Comparison of ENCODE assay signal across 26 mouse cellular contexts in genomic region chr7:28656430-28656829, GRCm38 (mm10). TPM values are rescaled to one million over a fixed set of nuclear protein-coding genes. Genes with fewer than 3 reads are reported as not detected.
"Had no signal": no experiment of that assay in that cellular context is flagged by ENCODE, and none has a peak within 500 bp of the region (broad histone marks: within the 10 kb centered on the region; RNA-seq: fewer than 3 reads in every experiment).

No protein-coding gene starts in this region.

- DNase-seq: lung, adult 18-20 months; lung, embryonic 14.5 days; lung, postnatal 14 days; lung, postnatal 36 days; retina, postnatal 1 day; right cerebral cortex, adult 18-20 months; right cerebral cortex, postnatal 25 days; right cerebral cortex, postnatal 4 days; spleen, adult 18-20 months; thymus, adult 18-20 months; thymus, postnatal 14 days; thymus, postnatal 36 days had no signal

- H3K9me3 ChIP-seq: midbrain, embryonic 13.5 days; midbrain, embryonic 15.5 days; neural tube, embryonic 13.5 days; neural tube, embryonic 15.5 days had no signal

- H3K27ac ChIP-seq: macrophage; midbrain, embryonic 13.5 days; midbrain, embryonic 15.5 days; neural tube, embryonic 13.5 days; neural tube, embryonic 15.5 days had no signal

- H3K36me3 ChIP-seq: midbrain, embryonic 13.5 days; midbrain, embryonic 15.5 days; neural tube, embryonic 13.5 days; neural tube, embryonic 15.5 days had no signal

- H3K4me1 ChIP-seq: megakaryocyte, embryonic 14.5 days; midbrain, embryonic 13.5 days; midbrain, embryonic 15.5 days; neural tube, embryonic 13.5 days; neural tube, embryonic 15.5 days had no signal

- H3K27me3 ChIP-seq: midbrain, embryonic 13.5 days; midbrain, embryonic 15.5 days; neural tube, embryonic 13.5 days; neural tube, embryonic 15.5 days had no signal

- H3K4me3 ChIP-seq: megakaryocyte, embryonic 14.5 days; midbrain, embryonic 13.5 days; midbrain, embryonic 15.5 days; neural tube, embryonic 13.5 days; neural tube, embryonic 15.5 days had no signal

RNA-seq across cellular contexts. Expression of gene Acp7, which starts 25.3 kb away (rescaled TPM):
- total RNA-seq: megakaryocyte progenitor cell, adult 5-6 weeks; monocyte, adult 5-6 weeks had no signal
- polyA plus RNA-seq: lung, embryonic 14.5 days; lung, embryonic 16.5 days; macrophage; midbrain, embryonic 11.5 days; midbrain, embryonic 13.5 days; neural tube, embryonic 11.5 days; neural tube, embryonic 13.5 days; small intestine, adult 2 months; stomach, embryonic 14.5 days; stomach, embryonic 16.5 days had no signal

RNA-seq across cellular contexts. Expression of gene Fbxo27, which starts 36.2 kb away (rescaled TPM):
- polyA plus RNA-seq: macrophage had no signal
